ENCODE assay signal across 19 mouse cellular contexts in the genomic region with DNA sequence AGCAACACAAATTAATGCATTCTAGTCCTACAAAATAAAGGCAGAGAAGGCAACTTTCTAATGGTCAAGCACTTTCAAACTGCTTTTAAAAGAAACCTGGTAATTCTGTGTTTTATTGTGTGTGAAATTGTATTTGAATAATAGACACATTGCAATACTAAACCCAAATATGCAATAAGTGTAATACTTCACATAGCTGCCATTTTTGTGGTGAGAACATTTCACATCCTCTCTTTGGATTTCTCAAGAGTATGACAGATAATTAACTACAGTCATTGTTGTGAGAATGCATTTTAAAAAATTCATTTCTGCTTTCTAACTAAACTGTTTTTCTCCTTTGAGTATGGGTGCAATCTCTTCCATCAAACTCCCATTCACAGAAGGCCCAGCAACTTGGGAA.
"Had no signal": no experiment of that assay in that cellular context is flagged by ENCODE, and none has a peak within 500 bp of the region (broad histone marks: within the 10 kb centered on the region; RNA-seq: fewer than 3 reads in every experiment).

No protein-coding gene starts in this region.

- H3K4me1 ChIP-seq: midbrain, embryonic 15.5 days had no signal

- H3K4me3 ChIP-seq: limb, embryonic 10.5 days; limb, embryonic 13.5 days; midbrain, embryonic 12.5 days; midbrain, embryonic 15.5 days; neural tube, embryonic 13.5 days had no signal

- H3K4me2 ChIP-seq: limb, embryonic 13.5 days; lung, embryonic 14.5 days; midbrain, embryonic 12.5 days; midbrain, embryonic 15.5 days; neural tube, embryonic 13.5 days had no signal

- H3K36me3 ChIP-seq: limb, embryonic 10.5 days; limb, embryonic 13.5 days; midbrain, embryonic 12.5 days; midbrain, embryonic 15.5 days; neural tube, embryonic 13.5 days had no signal

- H3K27me3 ChIP-seq: limb, embryonic 13.5 days; midbrain, embryonic 12.5 days; midbrain, embryonic 15.5 days; neural tube, embryonic 13.5 days had no signal

- H3K9ac ChIP-seq: limb, embryonic 13.5 days; liver, embryonic 14.5 days; liver, postnatal 0 days; lung, embryonic 14.5 days; midbrain, embryonic 12.5 days; midbrain, embryonic 15.5 days; neural tube, embryonic 13.5 days had no signal

- H3K27ac ChIP-seq: limb, embryonic 10.5 days; limb, embryonic 13.5 days; liver, embryonic 14.5 days; midbrain, embryonic 12.5 days; midbrain, embryonic 15.5 days; neural tube, embryonic 13.5 days had no signal

- ATAC-seq: intestine, embryonic 16.5 days; liver, postnatal 0 days; lung, postnatal 0 days; midbrain, embryonic 15.5 days had no signal

- DNase-seq: kidney, adult 18-20 months; kidney, adult 9 months; kidney, postnatal 14 days; kidney, postnatal 4 days; liver; liver, postnatal 0 days; lung, embryonic 14.5 days; retina, postnatal 1 day; right cerebral cortex, postnatal 25 days; thymus, adult 2 months; thymus, postnatal 25 days had no signal

- H3K9me3 ChIP-seq: limb, embryonic 10.5 days; limb, embryonic 13.5 days; midbrain, embryonic 12.5 days; midbrain, embryonic 15.5 days; neural tube, embryonic 13.5 days had no signal
